Mouse (Mus musculus) testis, adult 2 months (tissue): Measurements from ENCODE around the gene Arhgef28.

Experiments used
- CTCF ChIP-seq: fragments of 200-500 bp; IDR thresholded peaks from 2 replicates; pipeline ENCODE4 v1.5.1; 2012; ENCODE audit warnings: low read depth, mild to moderate bottlenecking, inconsistent platforms, low read length, moderate library complexity; ENCODE audit not compliant: control insufficient read depth, insufficient read depth, insufficient replicate concordance
- POLR2A ChIP-seq: fragments of 200-500 bp; IDR thresholded peaks from 2 replicates; pipeline ENCODE4 v1.6.1; 2012; ENCODE audit warnings: low read depth, mild to moderate bottlenecking, inconsistent platforms, low read length, moderate library complexity; ENCODE audit not compliant: control insufficient read depth

GRCm38 (mm10) chr13:97955759-97956158 is 250.5 kb downstream of the Arhgef28 start:
- TF ChIP-seq POLR2A = no peak
- TF ChIP-seq CTCF = no peak
